Mouse (Mus musculus) gastrocnemius, adult 8-10 months (tissue): ENCODE measurements around the gene Slain1. TPM values are rescaled to one million over a fixed set of nuclear protein-coding genes. Genes with fewer than 3 reads are reported as not detected.
"Not testable (repeated sequence)": the region's sequence is repeated elsewhere in the genome, so short reads cannot be mapped to it uniquely, and the experiment has no call there.

Experiments
- DNase-seq, 2 experiments: peaks; one replicate each; pipeline ENCODE4 v3.0.0; 2022; ENCODE audit warnings: low spot score in 2 of 2
- microRNA-seq: library from miRNA; unstranded; fragments of <30 nt; microRNA quantifications from one replicate; pipeline ENCODE4 v1.2.0, GENCODE M21; 2022
- total RNA-seq, 4 experiments: library from RNA; stranded (reverse); gene quantifications; 2 replicates each; pipeline ENCODE4 v1.2.4; 2022

Slain1 gene
- total RNA-seq, 4 experiments from 2014 or later: not detected

DNA sequence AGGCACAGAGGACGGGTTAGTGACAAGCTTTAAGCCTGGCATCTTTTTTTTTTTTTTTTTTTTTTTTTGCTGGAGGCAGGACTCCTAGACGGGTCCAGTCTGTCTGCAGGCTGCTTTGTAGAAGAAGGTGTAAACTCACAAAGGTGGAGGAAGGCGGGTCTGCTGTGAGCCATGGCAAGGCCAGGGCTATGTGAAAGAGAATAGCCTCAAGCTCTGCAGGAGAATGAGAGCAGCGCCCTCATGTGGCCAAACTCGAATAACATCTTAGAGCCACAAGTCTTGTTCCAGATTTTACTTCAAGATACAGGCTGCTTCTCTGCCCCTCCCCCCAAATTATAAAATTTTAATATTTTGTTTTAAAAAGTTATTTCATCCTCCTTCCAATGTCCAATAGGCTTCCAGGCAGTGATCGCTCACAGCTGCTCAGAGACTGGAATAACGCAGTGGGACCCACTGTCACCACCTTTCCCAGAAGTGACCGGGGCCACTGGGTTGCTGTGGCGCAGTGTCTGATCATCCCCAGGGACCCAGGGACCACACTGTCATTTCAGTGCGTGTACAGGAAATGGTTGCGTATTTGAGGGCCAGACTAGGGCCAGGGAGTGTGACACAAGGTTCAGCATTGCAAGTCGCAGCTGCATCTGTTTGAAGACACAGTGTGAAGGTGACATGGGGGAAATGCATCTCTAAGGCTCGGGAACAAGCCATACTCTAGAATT is 70.8 kb downstream of the Slain1 start:
- DNase-seq: no peak

DNA sequence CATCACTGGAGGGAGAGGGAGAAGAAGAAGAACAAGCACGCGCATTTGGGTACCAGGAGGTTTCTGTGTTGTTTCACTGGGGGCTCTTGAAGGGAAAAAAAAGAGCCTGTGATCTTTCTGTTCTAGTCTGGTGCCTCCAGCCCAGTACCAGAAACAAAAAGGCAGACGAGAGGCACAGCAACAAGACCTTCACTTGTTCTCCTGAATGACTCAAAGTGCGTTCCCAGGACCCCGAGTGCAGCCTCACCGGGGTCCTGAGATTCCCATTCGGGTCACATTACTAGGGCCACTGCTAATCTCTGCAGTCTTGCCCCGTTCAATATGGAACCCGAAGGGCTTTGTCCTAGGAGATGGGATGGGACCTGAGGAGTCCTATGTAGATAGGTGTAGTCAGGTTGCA is 73.3 kb downstream of the Slain1 start:
- no peak for DNase-seq

DNA sequence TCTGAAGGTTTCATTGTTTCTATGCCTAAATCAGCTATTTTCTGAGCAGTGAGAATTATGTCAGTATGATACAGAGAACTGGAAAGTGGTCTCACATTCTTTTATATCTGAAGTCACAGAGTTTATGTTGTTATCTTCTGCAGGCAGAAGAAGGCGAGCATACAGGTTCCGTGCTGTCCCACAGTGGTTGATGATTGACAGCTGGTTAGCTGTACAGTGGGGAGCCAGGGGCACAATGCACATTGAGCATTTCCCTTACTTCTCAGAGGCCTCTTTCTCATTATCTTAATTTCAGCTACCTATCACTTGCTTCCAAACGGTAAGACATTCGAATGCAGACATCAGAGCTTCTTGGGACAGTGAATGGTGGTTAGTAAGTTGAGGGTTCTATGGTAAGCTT is 73.8 kb downstream of the Slain1 start:
- DNase-seq: no peak

GRCm38 (mm10) chr14:103728506-103728905 is 78.5 kb downstream of the Slain1 start:
- no peak for DNase-seq

DNA sequence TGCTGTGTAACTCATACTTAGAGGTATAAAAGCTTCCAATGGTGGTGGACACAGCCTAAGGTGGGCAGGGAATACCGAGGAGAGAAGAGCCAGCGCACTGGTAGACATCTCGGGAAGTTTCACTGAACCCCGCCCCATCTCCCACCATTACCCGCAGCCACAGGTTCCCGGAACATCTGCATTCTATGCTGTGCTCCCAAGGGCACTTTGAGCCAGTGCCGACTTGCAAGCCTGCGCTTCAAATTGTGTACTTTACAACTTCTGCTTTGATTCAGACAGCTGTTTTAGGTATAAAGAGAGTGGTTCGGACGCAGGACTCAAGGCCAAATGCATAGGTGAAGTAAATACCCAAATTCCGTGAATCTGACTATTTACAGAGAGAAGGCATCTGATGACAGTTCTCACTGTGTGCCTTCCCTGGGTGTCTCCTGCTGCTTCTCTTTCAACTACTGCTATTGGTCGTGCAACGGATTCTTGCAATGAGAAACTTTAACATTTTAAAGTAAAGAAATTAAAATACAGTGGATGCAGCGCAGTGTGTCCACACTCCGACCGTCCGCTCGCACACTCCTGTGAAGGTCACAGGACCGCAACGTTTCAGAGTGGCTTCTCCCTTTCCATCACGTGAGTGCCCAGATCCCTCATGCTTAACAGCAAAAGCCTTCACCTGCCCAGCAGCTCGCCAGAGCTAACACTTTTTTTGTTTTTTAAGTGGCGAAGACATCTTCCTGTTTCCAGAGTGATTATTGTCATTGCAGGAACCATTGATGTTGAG is 79.1 kb downstream of the Slain1 start:
- no peak for DNase-seq

DNA sequence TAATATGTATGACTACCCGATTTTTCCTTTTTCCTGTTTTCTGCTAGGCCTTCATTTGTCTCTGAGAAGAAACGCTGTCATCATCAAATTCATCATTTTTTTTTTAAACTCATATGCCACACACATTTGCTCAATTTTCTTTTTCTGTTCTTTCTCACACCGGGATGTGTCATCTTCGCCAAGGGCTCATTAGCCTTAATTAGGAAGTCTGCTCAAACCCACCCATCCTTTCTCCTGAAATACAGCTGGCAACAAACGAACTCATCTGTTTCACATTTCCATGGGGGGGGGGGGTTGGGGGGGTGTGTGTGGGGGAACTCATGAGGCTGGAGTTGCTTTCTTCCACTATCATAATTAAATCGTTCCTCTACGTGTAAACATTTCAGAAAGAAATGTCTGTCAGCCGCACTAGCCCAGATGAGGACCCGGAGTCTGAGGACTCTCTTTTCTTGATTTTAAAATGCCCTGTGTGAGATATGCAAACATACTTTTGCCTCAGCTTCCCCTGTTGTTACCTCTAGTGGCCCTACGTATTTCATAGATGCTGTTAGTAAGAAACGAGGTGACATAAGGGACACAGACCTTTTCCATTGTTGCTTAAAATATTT is 79.8 kb downstream of the Slain1 start:
- DNase-seq: no peak

- no peak for DNase-seq
These were observed 82.6 kb downstream of the Slain1 start for GRCm38 (mm10) chr14:103732626-103733025.

GRCm38 (mm10) chr14:103741216-103741615 is 91.2 kb downstream of the Slain1 start:
- no peak for DNase-seq

DNA sequence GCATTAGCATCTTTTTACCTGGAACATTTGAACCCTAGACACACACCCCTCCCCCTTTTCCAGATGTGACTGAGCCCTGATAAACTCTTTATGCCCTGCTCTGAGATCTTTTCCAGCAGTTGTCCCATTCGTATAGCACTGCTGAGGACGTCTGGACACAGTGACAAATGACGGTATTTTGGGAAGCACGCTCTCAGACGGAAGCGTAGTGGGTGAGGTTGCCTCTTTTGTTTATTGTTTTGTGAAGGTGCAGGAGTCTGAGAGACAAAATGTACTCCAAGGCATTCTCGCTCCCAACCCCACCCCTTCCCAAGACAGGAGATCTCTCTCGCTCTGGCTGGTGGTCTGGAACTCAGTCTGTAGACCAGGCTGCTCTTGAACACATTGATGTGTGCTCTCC is 92.1 kb downstream of the Slain1 start:
- DNase-seq: no peak

GRCm38 (mm10) chr14:103747345-103747744 is 97.3 kb downstream of the Slain1 start:
- DNase-seq: no peak

DNA sequence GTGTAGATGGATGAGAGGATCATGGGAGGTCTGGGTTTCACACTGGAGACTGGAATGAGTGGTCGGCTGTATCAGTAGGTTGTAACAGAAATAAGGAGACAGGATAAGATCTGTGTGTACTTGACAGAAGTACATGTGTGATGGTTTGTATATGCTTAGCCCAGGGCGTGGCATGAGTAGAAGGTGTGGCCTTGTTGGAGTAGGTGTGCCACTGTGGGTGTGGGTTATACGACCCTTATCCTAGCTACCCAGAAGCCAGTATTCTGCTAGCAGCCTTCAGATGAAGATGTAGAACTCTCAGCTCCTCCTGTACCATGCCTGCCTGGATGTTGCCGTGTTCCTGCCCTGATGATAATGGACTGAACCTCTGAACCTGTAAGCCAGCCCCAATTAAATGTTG is 100.6 kb downstream of the Slain1 start:
- DNase-seq: not testable (repeated sequence)

DNA sequence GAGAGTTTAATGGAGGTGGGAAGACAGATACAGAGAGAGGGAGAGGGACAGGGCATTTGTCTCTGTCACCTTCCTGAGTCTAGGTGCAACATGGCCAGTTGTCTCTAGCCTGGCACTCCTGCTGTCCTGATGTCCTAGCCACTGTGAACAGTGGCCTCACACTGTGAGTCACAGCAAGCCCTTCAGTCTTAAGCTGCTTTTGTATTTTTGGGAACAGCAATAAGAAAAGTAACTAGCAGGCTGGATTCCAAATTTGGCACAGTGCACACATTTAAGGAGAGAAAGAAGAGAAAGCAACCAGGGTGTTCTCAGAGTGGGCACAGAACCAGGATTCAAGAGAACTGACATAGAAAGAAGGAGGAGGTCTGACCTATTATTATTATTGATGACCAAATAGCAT is 101.4 kb downstream of the Slain1 start:
- no peak for DNase-seq

GRCm38 (mm10) chr14:103752773-103753172 is 102.7 kb downstream of the Slain1 start:
- no peak for DNase-seq

DNA sequence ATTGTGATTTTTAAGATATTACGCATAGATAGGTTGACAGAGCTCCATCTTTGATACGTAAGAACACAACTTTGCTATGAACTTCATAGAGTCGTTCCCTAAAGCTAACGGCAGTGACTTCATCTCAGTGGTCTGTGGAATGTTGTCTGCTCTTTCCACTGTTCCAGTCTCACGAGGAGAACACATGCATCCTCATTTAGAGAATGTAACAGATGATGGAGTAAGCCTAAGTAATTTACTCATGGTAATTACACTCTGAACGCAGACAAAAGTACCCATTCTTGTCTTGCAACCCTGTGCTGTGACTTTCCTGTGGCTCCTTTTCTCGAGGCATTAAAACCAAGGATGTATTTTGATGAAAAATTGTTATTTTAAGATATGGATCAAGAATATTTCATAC is 104.0 kb downstream of the Slain1 start:
- DNase-seq: no peak

DNA sequence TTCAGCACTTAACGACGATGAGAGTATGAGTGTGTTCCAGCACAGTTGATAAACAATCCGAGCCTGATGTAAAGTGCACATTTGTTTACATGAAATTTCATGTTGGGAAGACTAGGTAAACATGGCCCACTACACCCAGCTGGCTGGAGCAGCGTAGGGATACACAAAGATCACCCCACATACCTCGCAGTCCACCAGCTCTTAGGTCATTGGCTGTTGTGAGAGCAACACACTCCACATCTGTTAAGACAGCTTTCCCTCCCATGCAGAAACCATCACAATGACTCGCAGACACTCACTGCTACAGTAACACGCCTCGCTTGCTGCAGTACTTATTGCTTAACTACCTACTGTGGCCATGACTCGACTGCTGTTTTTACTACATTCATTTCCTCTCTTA is 104.4 kb downstream of the Slain1 start:
- DNase-seq: no peak

Small RNA genes within 50 kb of the gene (microRNA-seq; reads per million reads assigned to microRNA genes)
- not detected for gene Gm22877

Other genes with a start within 250 kb of the Slain1 start
- under 1 TPM; 0.16 to 0.58 (median 0.19) TPM for gene Scel, start 136.9 kb upstream of the Slain1 start, total RNA-seq
- gene Ednrb, start 194.2 kb downstream of the Slain1 start, total RNA-seq: 1 to 10 TPM; 4.0 to 6.4 (median 5.2) TPM